Mouse (Mus musculus) retina, postnatal 1 day (tissue): ENCODE measurements at regions not wholly inside any gene's neighbourhood (a gene's known extent, or its start where the extent isn't known, plus 50 kb on each side); places are given as distances from the start of the nearest gene placed in this dataset.
A peak's percentile ranks its signal among the peaks of the same experiment; 100 is the strongest.

Experiments
- DNase-seq: peaks from one replicate; pipeline ENCODE4 v3.0.0-alpha.2; 2012

DNA sequence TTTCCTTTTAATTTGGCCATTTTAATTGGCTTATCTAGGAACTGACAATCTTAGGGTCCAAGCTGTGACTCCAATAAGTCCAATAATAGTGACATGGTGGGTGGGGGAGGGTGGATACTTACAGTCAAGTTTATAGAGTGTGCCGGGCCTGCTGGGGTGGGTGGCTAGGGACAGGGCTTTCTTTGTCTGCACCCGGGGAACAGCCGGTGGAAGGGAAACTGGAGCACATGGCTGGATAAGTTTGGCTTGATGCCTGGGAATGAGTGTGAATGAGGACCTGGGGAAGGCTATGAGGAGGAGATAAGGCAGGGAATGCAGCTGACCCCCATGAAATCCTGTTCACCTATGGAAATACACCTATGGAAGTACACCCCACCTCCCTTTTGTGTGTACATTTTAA, 81.7 kb upstream of the Cers4 start:
- peak; percentile 76 for DNase-seq

DNA sequence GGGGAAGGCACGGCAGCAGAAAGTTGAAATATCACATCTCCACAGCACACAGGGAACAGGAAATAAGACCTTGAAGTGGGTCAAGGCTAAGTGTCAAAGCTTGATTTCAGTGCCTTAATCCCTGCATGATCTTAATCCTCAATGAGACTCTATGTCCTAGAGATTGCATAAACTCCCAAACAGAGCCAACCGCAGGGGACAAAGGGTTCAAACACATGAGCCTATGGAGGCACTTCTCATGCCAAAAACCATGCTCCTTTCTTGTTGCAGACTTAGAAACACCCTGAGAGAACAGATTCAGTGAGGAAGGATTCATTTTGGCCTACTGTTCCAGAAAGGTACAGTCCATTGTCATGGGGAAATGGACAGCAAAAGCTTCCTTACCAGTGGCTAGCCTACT, 81.0 kb upstream of the Cers4 start:
- DNase-seq, result peak; percentile 48

DNA sequence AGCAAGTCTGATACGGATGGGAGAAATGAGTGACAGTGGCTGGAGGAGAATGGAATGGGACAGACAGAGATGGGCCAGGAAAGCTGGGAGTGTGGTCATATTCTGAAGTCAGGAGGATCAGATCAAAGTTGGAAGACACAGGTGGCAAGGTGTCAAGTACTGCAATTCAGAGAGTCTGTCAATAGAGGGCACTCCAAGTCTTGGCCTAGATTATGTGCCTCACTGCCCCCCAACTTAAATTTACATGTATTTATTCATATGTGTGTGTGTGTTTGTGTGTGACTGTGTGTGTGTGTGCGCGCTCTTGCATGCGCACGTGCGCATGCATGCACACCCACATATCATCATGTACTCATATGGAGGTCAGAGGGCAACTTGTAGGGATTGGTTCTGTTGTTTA, 79.6 kb upstream of the Cers4 start:
- DNase-seq, result peak; percentile 65

DNA sequence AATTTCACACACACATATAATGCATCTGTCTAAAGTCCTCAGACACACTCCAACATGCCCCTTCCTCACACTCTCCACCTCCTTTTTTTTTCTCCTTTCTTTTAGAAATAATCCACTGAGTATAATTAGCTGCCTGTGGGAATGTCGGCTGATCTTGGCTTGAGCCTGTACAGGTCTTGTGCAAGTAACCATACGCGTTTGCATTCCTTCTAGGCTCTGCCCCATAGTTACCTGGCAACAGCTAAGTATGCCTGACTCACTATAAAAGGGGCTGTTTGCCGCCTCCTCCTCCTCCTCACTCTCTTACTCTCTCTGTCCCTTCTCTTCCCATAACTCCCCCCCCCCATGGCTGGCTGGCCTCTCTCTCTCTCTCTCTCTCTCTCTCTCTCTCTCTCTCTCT, 79.1 kb upstream of the Cers4 start:
- DNase-seq, result no peak

DNA sequence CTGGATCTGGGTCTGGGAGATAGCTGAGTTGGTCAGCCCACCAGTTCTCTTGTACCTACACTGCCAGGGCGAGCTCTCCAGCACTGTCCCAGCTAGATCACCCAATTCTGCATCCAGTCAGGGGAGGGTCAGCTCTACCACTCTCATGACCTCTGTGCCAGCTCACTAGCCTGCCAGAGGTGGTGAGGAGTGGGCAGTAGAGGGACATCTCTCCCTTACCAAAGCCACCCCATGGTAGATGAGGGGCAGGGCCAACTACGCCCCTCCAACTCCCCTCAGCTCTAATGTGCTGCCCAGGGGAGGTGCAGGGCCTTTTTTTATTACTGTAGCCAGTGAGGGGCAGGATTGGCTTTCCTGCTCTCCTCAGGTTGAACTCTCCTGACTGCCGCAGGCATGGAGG, 75.7 kb upstream of the Cers4 start:
- no peak for DNase-seq

DNA sequence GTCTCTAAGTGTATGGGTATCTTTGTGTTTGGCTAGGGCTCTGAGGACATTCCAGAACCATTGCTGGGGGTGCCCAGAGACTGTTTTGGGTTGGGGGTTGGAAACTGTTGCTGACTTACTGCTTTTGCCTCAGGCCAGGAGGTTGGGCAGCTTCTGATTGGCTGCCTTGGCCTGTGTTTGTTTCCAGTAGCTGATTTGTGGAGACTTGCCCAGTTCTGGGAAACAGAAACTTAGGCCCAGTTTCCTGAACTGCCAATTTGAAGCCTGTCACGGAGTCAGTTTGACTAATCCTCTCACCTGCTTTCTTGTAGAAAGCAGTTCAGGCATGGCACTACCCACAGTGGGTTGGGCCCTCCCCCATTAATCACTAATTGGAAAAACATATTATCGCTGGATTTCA, 59.7 kb upstream of the Cers4 start:
- no peak for DNase-seq

DNA sequence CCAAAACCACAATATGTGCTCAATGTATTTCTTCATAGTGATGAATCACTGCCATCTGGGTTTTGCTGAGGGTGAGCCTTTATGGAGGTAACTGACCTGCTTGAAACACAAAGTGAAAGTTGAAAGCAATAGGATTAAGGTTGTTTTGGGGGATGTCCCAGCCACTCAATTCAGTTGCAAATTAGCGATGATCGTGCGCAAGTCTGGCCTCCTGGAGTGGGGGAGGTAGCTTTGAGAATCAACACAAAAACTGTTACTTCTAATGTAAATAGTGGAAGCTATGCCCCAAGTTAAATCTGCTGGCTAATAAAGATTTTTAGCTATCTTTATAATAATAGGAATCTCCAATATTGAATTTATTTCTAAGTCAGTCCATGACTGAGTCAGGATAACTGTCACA, 56.3 kb upstream of the Cers4 start:
- no peak for DNase-seq
